Mouse (Mus musculus) layer of hippocampus, postnatal 14 days (tissue): ENCODE data around the gene Krtap28-10. TPM values are rescaled to one million over a fixed set of nuclear protein-coding genes. Genes with fewer than 3 reads are reported as not detected.

ENCODE experiments used
- DNase-seq, 2 experiments: peaks; one replicate each; pipeline ENCODE4 v3.0.0; 2021 to 2022; ENCODE audit warnings: low spot score in 2 of 2, mixed read lengths in 1 of 2
- long read RNA-seq, 2 experiments: library from polyadenylated mRNA; stranded (forward); transcript quantifications; one replicate each; pipeline ENCODE4 v2.0.0; 2021
- total RNA-seq, 2 experiments: library from RNA; stranded (reverse); gene quantifications; 2 replicates each; pipeline ENCODE4 v1.2.3; 2021

Gene Krtap28-10
- not detected for total RNA-seq
- long read RNA-seq, experiment 1: 0 reads
- long read RNA-seq, experiment 2: 0 reads

- DNase-seq: no peak
These were observed at the start of gene Krtap28-10 for GRCm38 (mm10) chr1:83042380-83042779. Gene Krtap28-10, minus strand, starts transcription at chr1:83042480.

GRCm38 (mm10) chr1:83091268-83091667, 49.0 kb upstream of the Krtap28-10 start:
- no peak for DNase-seq

- DNase-seq: no peak
These were observed 42.5 kb upstream of the Krtap28-10 start for GRCm38 (mm10) chr1:83084790-83085189.

- DNase-seq: no peak
These were observed 34.7 kb upstream of the Krtap28-10 start for GRCm38 (mm10) chr1:83077016-83077415.

GRCm38 (mm10) chr1:83076190-83076917, 34.1 kb upstream of the Krtap28-10 start:
- peak; percentile 50 to 67 for DNase-seq

- no peak for DNase-seq
These were observed 33.4 kb upstream of the Krtap28-10 start for GRCm38 (mm10) chr1:83075526-83076189.

- peak; percentile 14 for DNase-seq
These were observed 24.9 kb upstream of the Krtap28-10 start for GRCm38 (mm10) chr1:83067205-83067604.

GRCm38 (mm10) chr1:83066577-83066976, 24.3 kb upstream of the Krtap28-10 start:
- no peak for DNase-seq

- no peak for DNase-seq
These were observed 22.6 kb upstream of the Krtap28-10 start for GRCm38 (mm10) chr1:83064851-83065250.

- no peak for DNase-seq
These were observed 18.4 kb upstream of the Krtap28-10 start, which contains the start of gene Krtap28-13 for GRCm38 (mm10) chr1:83060643-83061042. Gene Krtap28-13, plus strand, starts transcription at chr1:83060930.

- DNase-seq: no peak
These were observed 17.0 kb upstream of the Krtap28-10 start, which contains the start of gene A030005K14Rik for GRCm38 (mm10) chr1:83059278-83059677. Gene A030005K14Rik, minus strand, starts transcription at chr1:83059378.

GRCm38 (mm10) chr1:83058481-83058880, 16.2 kb upstream of the Krtap28-10 start:
- DNase-seq: no peak

GRCm38 (mm10) chr1:83044882-83045427, 2.7 kb upstream of the Krtap28-10 start, which contains the start of gene Gm47969:
Gene Gm47969, plus strand, starts transcription at chr1:83044932.
- DNase-seq: no peak

- no peak for DNase-seq
These were observed 3.2 kb downstream of the Krtap28-10 start for GRCm38 (mm10) chr1:83039080-83039479.

- DNase-seq: peak; percentile 21 to 26
These were observed 4.1 kb downstream of the Krtap28-10 start, which contains the start of gene Slc19a3 for GRCm38 (mm10) chr1:83038109-83038672. Gene Slc19a3, minus strand, starts transcription at chr1:83038448.

- no peak for DNase-seq
These were observed 5.2 kb downstream of the Krtap28-10 start for GRCm38 (mm10) chr1:83036892-83037667.

- no peak for DNase-seq
These were observed 7.8 kb downstream of the Krtap28-10 start for GRCm38 (mm10) chr1:83034509-83034908.

- DNase-seq: no peak
These were observed 9.8 kb downstream of the Krtap28-10 start for GRCm38 (mm10) chr1:83032508-83032907.

- no peak for DNase-seq
These were observed 10.3 kb downstream of the Krtap28-10 start for GRCm38 (mm10) chr1:83031950-83032349.

GRCm38 (mm10) chr1:83016556-83016955, 25.7 kb downstream of the Krtap28-10 start:
- no peak for DNase-seq
